Mouse (Mus musculus) hindbrain, embryonic 11.5 days (tissue): ENCODE results near the gene 1700080O16Rik. TPM values are rescaled to one million over a fixed set of nuclear protein-coding genes. Genes with fewer than 3 reads are reported as not detected.

Source experiments
- polyA plus RNA-seq: library from polyadenylated mRNA; unstranded; fragments of >200 nt; fragmentation: Nextera tagmentation; extraction: Ambion mirVana; gene quantifications from 2 replicates; pipeline ENCODE4 v1.2.1, GENCODE M21; 2014

The 1700080O16Rik gene
- polyA plus RNA-seq, 1 experiment from 2014 or later: not detected

Other genes with a start within 250 kb of the 1700080O16Rik start
- not detected in 2 replicates for gene Usp26, start 171.5 kb downstream of the 1700080O16Rik start, polyA plus RNA-seq
- gene Gpc4, start 192.5 kb upstream of the 1700080O16Rik start, polyA plus RNA-seq: 17.2 and 19.9 TPM in 2 replicates